Mouse (Mus musculus) ES-E14 (cell line): ENCODE results near the gene Fam208b. TPM values are rescaled to one million over a fixed set of nuclear protein-coding genes. Genes with fewer than 3 reads are reported as not detected.

Experiments
- DNase-seq: peaks from one replicate; pipeline ENCODE4 v3.0.0-alpha.2; 2013; ENCODE audit warnings: low read depth, low spot score
- H3K27ac ChIP-seq: 2 replicates; pipeline ENCODE4 v1.5.1; 2012; ENCODE audit warnings: low read depth, mild to moderate bottlenecking, low read length, moderate library complexity, mixed read lengths; ENCODE audit not compliant: poor library complexity, insufficient read depth, severe bottlenecking
- H3K36me3 ChIP-seq: 2 replicates; pipeline ENCODE4 v1.6.1; 2012; ENCODE audit warnings: mild to moderate bottlenecking, low read length, moderate library complexity, mixed read lengths; ENCODE audit not compliant: control insufficient read depth, poor library complexity, insufficient read depth, severe bottlenecking
- H3K4me1 ChIP-seq, 2 experiments: fragments of 150-350 bp in 1 of 2; sonication (generic) in 1 of 2; 2 replicates each; pipeline ENCODE4 v1.6.1; 2012; ENCODE audit warnings: low read length in 2 of 2, mild to moderate bottlenecking in 1 of 2, mixed read lengths in 1 of 2; ENCODE audit not compliant: control insufficient read depth in 2 of 2, insufficient read depth in 2 of 2, poor library complexity in 1 of 2
- H3K4me3 ChIP-seq, 2 experiments: fragments of 150-350 bp in 1 of 2; sonication (generic) in 1 of 2; 2 replicates each; pipeline ENCODE4 v1.5.1; 2012; ENCODE audit warnings: low read length in 2 of 2, low read depth in 1 of 2, mild to moderate bottlenecking in 1 of 2, mixed read lengths in 1 of 2; ENCODE audit not compliant: insufficient read depth in 1 of 2, poor library complexity in 1 of 2, severe bottlenecking in 1 of 2
- H3K9ac ChIP-seq: 2 replicates; pipeline ENCODE4 v1.6.1; 2012; ENCODE audit warnings: low read depth, mild to moderate bottlenecking, low read length, mixed read lengths; ENCODE audit not compliant: poor library complexity, insufficient read depth, severe bottlenecking
- H3K9me3 ChIP-seq: fragments of 150-350 bp; sonication (generic); 2 replicates; pipeline ENCODE4 v1.6.1; 2012; ENCODE audit warnings: low read depth, mild to moderate bottlenecking, low read length; ENCODE audit not compliant: control insufficient read depth, insufficient read depth
- CHD2 ChIP-seq: IDR thresholded peaks from 2 replicates; pipeline ENCODE4 v1.6.1; 2014; ENCODE audit warnings: mild to moderate bottlenecking, low read depth, low read length, inconsistent platforms
- HCFC1 ChIP-seq: IDR thresholded peaks from 2 replicates; pipeline ENCODE4 v1.6.1; 2012; ENCODE audit warnings: low read length, inconsistent platforms, borderline replicate concordance; ENCODE audit not compliant: insufficient read depth
- MAFK ChIP-seq: IDR thresholded peaks from 2 replicates; pipeline ENCODE4 v1.6.1; 2014; ENCODE audit warnings: mild to moderate bottlenecking, low read depth, low read length, inconsistent platforms; ENCODE audit not compliant: insufficient read depth
- ZC3H11A ChIP-seq: IDR thresholded peaks from 2 replicates; pipeline ENCODE4 v1.6.1; 2012; ENCODE audit warnings: low read depth, mild to moderate bottlenecking, inconsistent platforms, low read length, borderline replicate concordance
- ZNF384 ChIP-seq: IDR thresholded peaks from 2 replicates; pipeline ENCODE4 v1.6.1; 2012; ENCODE audit warnings: low read depth, low read length, inconsistent platforms
- in situ Hi-C, 2 experiments: fragments of 600-800 bp; cut with MboI; formaldehyde crosslinking; loops; one replicate each; pipeline ENCODE4 v1.15.1; 2025; ENCODE audit warnings: low sequenced_read_pairs in 2 of 2, inconsistent platforms in 1 of 2; ENCODE audit not compliant: unreplicated experiment in 2 of 2
- total RNA-seq: library from RNA; depleted of rRNA; stranded (reverse); fragments of 300-350 nt; gene quantifications from 2 replicates; pipeline ENCODE4 v1.2.3, GENCODE M21; 2012

The Fam208b gene
- total RNA-seq, 1 experiment, result 34.9 TPM

DNA sequence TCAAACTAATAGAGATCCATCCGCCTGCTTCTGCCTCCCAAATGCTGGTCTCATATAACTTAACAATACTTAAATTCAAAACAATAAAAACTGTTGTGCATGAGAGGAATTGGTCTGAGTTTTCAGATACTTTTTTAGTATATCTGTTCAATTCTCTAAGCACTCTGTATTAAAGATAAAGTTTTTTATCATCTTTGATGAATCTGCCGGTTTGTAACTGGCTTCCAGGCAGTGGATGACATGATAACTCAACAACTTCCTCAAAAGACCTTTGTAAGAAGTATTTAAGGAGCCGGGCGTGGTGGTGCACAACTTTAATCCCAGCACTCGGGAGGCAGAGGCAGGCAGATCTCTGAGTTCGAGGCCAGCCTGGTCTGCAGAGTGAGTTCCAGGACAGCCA is 14.7 kb downstream of the Fam208b start:
- no peak overlapping the region for H3K27ac ChIP-seq
- peaks cover 6% of the 10 kb centered on the region; the same call in 1 of the 2 replicates for H3K36me3 ChIP-seq
- no peaks in the 10 kb centered on the region for H3K9me3 ChIP-seq
- no peak overlapping the region for H3K9ac ChIP-seq
- no peaks in the 10 kb centered on the region for H3K4me1 ChIP-seq
- no peak for TF ChIP-seq MAFK
- no peak for TF ChIP-seq ZNF384
- TF ChIP-seq HCFC1, result no peak
- no peak for TF ChIP-seq CHD2
- TF ChIP-seq ZC3H11A, result no peak
- H3K4me3 ChIP-seq, result no peak overlapping the region
- no peak for DNase-seq
- in situ Hi-C loops, result no loop called here

DNA sequence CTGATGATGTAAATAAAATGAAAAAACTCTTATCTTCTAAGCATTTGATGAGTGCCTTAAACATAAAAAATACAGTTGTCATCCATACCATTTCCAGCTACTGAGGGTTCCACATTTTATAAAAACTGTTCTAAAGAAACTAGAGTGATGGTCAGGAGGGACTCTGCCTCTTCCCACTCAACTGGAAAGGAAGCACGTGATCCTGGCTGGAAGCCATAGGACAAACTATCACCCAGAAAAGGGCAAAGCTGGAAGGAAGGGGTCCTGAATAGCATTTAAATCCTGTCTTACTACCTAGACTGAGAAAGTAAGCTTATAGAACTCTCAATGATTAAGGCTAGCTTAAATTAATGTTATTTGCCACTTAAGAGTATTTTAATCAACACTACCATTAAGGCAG is 16.6 kb downstream of the Fam208b start:
- Histone ChIP-seq H3K36me3 (peaks cover 6% of the 10 kb centered on the region; the same call in 1 of the 2 replicates), H3K27ac (no peak overlapping the region), H3K4me1 (no peaks in the 10 kb centered on the region), H3K4me3 (no peak overlapping the region), H3K9me3 (no peaks in the 10 kb centered on the region), H3K9ac (no peak overlapping the region)
- no peak for DNase-seq
- in situ Hi-C loops, result no loop called here
- TF ChIP-seq MAFK (no peak), ZNF384 (no peak), ZC3H11A (no peak), HCFC1 (no peak), CHD2 (no peak)

DNA sequence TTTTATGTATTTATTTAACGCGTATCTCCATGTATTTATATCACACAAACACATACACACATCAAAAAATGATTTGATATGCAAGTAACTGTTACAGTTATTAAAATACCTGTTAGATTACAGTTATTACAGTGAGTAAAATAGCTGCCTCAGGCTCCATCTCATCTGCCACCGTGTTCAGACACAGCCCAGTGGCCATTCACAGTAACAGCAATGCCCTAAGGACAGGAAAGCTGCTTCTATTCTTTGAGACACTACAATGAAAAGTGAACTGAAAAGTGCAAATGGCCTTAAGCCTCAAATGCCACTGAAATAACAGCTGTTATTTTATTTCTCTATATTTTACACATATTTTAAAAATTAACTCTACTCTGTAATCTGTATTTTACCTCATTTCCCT is 20.1 kb downstream of the Fam208b start:
- Histone ChIP-seq H3K9ac (no peak overlapping the region), H3K36me3 (peaks cover 6% of the 10 kb centered on the region; the same call in 1 of the 2 replicates)
- DNase-seq, result no peak

DNA sequence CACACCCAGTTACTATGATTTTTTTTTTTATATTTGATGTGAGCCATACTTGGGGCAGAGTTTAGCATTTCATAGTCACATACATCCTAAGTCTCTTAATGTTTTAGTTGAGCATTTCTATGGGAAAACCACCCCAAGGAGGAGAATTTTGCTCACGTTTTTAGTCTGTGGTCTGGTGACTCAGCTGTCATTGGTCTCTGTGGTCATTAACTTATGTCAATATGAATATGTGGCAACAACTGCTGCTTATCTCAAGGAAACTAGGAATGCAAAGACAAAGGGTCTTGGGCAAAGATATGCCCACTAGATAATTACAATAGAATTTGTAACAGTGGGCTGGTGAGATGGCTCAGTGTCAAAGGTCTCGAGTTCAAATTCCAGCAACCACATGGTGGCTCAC is 47.0 kb downstream of the Fam208b start:
- Histone ChIP-seq H3K9me3 (no peaks in the 10 kb centered on the region), H3K27ac (no peak overlapping the region), H3K9ac (no peak overlapping the region), H3K4me1 (no peaks in the 10 kb centered on the region), H3K36me3 (peaks cover 11% of the 10 kb centered on the region), H3K4me3 (no peak overlapping the region)
- TF ChIP-seq HCFC1 (no peak), MAFK (no peak), CHD2 (no peak), ZC3H11A (no peak), ZNF384 (no peak)
- in situ Hi-C loops, result no loop called here
- no peak for DNase-seq

More for the DNA sequence above, 20.1 kb downstream of the Fam208b start:
- H3K4me1 ChIP-seq, result no peaks in the 10 kb centered on the region
- H3K27ac ChIP-seq, result no peak overlapping the region
- TF ChIP-seq CHD2, result no peak
- TF ChIP-seq HCFC1, result no peak
- TF ChIP-seq ZNF384, result no peak
- TF ChIP-seq MAFK, result no peak
- TF ChIP-seq ZC3H11A, result no peak
- in situ Hi-C loops, result no loop called here
- H3K9me3 ChIP-seq, result no peaks in the 10 kb centered on the region
- no peak overlapping the region for H3K4me3 ChIP-seq

DNA sequence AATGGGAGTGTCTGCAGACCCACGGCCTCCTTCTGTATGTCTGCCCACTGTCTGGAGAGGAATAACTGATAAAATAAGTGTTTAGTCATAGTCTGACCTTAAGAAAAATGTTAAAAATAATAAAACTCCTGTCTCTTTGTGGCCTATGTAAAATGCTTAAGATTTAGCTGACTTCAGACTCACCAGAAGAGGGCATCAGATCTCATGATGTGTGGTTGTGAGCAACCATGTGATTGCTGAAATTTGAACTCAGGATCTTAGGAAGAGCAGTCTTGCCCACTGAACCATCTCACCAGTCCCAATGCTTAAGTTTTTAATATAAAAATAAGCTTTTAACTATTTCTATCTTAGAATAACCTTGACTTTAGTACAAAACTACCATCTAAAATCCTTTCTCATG is 47.8 kb downstream of the Fam208b start:
- no peaks in the 10 kb centered on the region for H3K4me1 ChIP-seq
- no peak overlapping the region for H3K9ac ChIP-seq
- in situ Hi-C loops, result no loop called here
- H3K27ac ChIP-seq, result no peak overlapping the region
- no peaks in the 10 kb centered on the region for H3K9me3 ChIP-seq
- H3K4me3 ChIP-seq, result no peak overlapping the region
- DNase-seq, result no peak
- TF ChIP-seq HCFC1 (no peak), CHD2 (no peak), ZC3H11A (no peak), MAFK (no peak), ZNF384 (no peak)
- peaks cover 13% of the 10 kb centered on the region for H3K36me3 ChIP-seq
